Mouse (Mus musculus) kidney, postnatal 14 days (tissue): ENCODE results near the gene S100a4.
A peak's percentile ranks its signal among the peaks of the same experiment; 100 is the strongest.

ENCODE experiments used
- DNase-seq: peaks from one replicate; pipeline ENCODE4 v3.0.0; 2022; ENCODE audit warnings: mixed read lengths

Gene S100a4

DNA sequence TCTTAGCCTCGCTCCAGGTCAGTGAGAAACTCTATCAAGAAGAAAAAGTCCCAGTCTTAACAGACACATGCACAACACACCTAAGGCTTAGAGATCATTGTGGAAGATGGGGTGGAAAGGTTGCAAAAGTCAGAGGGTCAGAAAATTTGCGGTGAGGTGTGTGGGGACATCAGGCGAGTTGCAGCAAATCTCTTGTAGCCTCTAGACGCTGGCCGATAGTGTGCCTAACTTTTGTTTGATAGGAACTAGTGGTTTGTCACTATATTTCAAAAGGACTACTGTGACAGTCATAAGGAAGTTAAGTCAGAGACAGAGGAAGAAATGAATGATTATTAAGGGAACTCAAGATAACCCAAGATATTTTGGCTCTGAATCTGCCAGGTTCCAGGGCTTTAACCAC is 23.8 kb downstream of the S100a4 start:
- no peak for DNase-seq

DNA sequence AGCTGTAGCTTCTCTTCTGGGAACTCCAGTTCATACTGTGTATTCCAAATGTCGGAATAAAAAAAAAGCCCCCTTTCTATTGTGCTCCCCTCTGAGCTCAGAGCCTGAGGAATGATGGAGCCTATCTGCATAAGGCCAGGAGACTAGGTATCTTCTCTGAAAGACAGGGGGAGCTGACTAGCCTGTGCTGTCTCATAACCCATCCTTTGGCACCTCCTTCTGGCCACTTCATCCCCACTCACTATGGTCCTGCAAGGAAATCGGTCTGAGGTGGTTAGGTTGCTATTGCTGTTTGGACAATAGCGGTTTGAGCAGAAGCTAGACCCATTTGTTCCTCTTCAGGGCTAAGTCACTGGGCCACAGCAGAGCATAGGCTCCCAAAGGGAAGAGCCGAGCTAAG is 24.2 kb downstream of the S100a4 start:
- DNase-seq = peak; percentile 30

DNA sequence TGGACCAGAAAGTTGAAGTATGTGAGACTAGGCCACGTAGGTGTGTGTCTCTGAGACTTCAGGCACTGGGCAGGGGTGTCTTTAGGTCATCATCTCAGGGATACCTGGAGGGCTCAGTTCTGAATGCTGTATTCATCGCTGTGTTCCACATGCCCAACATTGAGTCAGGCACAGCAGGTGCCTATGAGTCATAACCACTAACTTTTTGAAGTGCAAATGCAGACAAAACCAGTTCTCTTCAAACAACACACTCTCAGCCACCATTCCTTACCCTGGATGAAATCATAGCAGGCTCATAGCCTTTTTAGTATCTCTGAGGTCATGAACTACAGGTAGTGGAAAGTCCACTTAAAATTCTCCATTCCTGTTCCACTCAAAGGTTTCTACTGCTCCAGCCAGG is 25.7 kb downstream of the S100a4 start:
- DNase-seq = no peak

DNA sequence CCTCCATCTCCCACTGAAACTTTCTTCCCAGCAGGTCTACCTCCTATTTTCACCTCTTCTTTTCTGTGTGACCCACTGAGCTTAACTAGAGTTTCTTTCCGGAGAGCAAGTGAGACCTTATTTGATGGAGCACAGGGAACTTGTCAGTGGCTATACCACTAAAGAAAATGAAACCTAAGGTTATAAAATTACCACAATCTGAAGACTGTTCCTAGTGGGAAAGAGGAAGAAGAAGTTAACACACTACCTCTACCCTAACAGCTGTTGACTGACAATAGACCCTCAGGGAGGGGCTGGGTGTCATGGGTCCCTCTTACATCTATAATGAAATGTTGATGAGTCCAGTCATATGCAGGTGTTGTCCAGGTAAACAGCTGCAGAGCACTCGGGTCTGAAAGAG is 28.4 kb downstream of the S100a4 start:
- no peak for DNase-seq

DNA sequence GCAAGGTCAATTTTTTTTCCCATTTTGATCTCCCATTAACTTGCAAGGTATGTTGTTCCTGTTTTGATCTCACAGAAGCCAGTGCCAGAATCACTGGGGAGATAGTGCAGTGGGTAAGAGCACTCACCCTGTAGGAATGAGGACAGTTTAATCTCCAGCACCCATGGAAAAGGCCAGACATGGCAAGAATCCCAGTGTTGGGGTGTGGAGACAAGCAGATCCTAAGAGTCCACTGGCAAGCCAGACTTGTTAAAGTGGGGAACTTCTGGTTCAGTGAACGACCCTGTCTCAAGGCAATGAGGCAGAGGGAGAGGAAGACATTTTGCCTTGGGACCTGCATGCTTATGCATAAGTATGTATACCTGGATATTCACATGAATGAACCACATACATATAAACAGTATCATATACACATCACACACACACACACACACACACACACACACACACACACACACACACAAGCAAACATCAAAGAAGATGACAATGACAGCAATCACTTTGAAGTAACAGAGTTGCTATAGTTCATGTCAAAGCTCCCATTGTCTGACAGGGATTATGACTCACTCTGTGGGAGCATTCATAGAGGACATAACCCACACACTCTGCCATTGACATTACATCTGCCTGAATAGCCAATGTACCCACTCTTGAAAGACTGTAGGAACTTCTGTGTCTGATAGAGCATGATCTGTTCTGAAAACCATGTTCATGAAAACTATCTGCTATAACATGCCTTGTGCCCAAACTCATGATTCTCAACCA is 35.1 kb downstream of the S100a4 start:
- DNase-seq = no peak

DNA sequence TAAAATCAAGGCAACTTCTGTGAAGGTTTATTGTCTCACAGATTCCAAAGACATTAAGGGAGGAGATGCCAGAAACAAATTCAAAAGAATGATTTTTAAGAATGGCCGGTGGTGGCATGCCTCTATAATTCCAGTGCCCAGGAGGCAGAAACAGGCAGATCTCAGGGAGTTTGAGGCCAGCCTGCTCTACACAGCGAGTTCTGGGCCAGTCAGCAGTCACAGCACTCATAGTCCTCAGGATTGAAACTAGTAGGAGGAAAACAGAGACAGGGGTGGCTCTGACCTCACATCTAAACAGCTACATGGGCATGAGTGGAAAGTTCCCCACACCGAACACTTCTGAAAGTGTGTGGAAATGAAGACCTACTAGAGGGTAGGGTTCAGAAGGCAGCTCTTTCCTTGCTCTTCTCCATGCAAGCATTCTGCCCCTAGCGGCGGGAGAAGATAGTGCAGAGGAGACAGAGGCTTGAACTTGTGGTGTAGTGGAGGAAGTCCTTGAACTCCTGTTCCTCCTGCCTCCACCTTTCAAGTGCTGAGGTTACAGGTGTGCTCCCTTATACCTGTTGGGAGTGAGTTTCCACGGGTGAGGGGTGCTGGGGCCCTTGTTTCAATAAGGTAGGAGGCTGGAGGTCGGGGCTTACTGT is 36.1 kb downstream of the S100a4 start:
- DNase-seq = no peak

DNA sequence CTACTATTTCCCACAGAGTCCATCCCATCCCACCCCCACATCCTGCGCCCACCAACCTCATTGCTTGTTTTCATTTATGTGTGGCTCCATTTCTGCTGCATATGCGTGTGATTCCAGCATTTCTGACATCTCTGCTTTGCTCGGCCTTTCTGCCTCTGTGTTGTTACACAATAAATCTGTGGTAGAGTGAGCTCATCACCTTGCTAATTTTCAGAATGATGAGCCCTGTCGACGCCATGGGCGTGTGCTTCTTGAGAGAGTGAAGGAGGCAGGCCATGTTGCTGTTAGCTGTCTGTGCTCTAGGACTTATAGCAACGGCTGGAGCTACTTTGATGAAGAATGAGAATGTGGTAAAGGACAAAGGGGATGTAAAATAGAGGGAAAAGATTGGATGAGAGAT is 37.4 kb downstream of the S100a4 start:
- DNase-seq = no peak

DNA sequence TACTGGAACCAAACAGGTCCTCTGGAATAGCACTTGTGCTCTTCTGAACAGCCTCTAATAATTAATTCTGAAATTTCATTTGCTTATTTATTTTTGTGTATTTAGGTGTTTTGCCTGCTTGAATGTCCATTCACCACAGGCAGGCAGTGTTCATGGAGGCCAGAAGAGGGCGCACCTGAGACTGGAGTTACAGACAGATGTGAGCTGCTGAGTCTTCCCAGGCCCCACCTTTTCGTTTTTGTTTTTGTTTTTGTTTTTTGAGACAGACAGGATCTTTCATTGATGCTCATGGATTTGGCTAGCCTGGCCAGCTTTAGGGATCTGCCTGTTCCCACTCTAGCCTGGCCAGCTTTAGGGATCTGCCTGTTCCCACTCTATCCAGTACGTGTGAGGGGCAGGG is 40.6 kb downstream of the S100a4 start:
- DNase-seq = peak; percentile 52

DNA sequence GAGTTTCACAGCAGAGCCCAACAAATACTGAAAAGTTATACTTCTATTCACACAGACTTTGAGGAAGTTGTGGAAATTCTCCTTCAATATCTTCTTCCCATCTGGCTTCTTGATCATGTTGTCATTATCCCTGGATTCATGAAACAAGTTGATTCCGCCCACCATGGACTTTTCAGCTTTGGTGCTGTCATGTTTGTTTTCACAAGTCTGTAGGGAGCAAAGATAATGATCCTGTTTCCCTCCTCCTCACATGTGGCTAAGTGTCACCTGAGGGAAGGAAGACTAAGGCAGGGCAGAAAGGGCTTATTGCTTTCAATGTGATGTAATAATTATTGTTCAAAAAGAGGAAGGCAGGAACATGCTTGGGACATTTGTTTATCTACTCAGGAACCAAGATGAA is 43.7 kb downstream of the S100a4 start:
- no peak for DNase-seq

DNA sequence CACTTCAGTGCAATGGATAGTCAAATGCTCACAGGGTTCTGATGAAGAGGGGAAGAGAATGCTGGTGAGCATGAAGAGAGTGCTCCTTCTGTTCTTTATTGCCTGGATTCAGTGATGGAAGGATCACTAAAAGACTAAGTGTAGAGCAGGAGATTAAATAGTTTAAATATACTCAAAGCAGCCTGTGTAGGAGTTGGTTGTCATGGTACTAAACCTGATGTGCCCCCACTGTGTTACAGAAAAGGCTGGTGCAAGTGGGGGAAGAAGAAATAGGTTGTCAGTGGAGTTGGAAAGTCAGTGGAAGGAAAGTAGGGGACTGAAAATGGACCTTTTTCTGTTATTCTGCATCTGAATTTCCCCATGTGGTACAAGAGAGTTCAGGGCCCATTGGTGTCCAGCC is 45.4 kb downstream of the S100a4 start:
- no peak for DNase-seq

DNA sequence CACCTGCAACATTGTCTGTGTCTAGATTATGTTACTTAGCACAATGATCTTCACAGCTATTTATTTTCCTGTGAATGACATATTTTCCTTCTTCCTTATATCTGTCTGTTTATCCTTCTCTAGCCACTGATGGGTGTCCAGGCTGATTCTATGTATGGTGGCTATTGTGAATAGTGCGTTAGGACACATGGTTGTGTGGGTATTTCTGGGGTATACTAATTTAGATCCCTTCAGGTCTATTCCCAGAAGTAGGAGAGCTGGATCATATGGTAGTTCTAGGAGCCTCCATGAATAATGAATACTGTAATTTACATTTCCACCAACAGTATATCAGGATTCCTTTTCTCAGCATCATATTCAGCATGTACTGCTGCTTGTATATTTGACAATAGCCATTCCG is 46.3 kb downstream of the S100a4 start:
- no peak for DNase-seq

DNA sequence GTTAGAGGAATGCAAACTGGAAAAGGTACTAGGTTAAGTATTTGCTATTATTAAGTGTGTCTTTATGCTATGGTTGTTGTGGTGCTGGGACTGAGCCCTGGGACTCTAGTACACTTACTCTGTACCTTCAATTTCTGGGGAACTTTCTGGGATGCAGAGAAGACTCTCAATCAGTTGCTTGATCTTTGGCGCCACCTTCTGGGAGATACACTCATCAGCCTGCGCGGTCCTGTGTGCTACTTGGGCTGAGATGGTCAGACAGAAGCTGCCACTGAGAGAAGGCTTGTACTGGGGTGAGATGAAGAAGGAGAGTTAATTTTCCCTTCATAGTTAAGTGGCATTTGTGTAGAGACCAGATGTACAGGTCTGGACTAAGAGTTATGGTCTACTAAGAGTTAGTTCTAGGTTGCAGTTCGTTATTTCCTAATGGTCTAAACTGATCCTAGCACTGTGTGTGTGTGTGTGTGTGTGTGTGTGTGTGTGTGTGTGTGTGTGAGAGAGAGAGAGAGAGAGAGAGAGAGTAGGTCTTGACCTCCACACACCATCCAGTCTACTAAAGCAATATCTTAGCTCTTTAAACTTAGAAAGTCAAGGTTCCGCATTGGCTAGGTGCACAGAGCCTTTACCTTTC is 49.4 kb downstream of the S100a4 start:
- DNase-seq = peak; percentile 78

DNA sequence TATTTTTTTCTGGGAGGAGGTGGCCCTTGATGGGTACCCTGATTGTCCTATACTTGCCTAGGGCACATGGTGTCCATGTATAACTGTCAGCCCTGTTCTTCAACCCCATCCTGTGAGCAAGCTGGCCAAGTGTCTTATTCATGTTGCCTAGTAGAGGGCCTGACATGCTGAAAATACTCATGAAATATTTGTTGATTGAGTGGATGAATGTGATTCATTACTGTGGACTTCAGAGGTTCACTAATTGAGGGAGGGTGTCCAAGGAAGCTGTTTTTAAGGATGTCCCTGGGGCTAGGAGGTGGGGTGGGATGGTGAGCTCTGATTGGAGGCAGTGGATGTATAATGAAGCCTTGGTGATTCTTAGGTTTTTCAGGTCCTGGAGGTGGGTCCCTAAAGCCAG is 50.1 kb downstream of the S100a4 start, which contains the start of gene S100a7a:
Gene S100a7a (plus strand): TSS at position 301 of the 400 bp plus-strand sequence.
- no peak for DNase-seq
